Mouse (Mus musculus) kidney, adult 18-20 months (tissue): ENCODE measurements around the gene Adipoq.
"Not testable (repeated sequence)": the region's sequence is repeated elsewhere in the genome, so short reads cannot be mapped to it uniquely, and the experiment has no call there.

Source experiments
- DNase-seq: peaks from one replicate; pipeline ENCODE4 v3.0.0; 2021

Gene Adipoq

DNA sequence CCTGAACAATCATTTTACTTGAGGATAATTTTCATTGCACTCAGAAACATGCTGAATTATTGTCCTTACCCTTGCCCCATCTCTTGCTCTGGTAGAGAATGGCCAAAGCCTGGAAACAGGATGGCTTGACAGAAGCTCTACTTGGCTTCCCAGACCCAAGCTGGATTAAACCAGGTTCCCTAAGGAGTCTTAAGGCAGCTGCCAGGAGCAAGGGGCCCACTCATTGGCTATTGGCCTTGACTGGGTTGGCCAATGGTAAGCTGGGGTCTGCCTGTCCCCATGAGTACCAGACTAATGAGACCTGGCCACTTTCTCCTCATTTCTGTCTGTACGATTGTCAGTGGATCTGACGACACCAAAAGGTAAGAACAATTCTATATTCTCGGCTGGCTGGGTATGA, at the start of gene Adipoq:
Gene Adipoq (plus strand): TSS at position 257 of the 400 bp plus-strand sequence.
- no peak for DNase-seq

DNA sequence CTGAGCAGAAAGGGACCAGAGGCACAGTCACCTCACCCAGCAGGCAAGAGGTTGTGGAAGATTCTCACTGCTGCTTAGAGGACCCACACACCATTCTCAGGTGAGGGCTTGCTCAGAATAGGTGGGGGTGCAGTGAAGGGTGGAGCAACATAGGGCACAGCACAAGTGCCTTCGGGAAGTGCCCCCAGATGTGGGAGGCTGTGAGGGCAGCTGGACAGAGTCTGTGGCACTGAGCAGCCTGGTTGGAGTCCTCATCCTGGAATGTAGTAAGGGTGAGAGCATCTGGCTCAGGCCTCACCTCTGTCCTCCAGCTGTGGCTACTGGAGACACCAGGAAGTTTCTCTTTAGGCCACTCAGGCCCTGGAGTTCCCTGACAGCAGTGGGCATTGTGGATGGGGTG, 49.5 kb upstream of the Adipoq start:
- DNase-seq, result not testable (repeated sequence)

DNA sequence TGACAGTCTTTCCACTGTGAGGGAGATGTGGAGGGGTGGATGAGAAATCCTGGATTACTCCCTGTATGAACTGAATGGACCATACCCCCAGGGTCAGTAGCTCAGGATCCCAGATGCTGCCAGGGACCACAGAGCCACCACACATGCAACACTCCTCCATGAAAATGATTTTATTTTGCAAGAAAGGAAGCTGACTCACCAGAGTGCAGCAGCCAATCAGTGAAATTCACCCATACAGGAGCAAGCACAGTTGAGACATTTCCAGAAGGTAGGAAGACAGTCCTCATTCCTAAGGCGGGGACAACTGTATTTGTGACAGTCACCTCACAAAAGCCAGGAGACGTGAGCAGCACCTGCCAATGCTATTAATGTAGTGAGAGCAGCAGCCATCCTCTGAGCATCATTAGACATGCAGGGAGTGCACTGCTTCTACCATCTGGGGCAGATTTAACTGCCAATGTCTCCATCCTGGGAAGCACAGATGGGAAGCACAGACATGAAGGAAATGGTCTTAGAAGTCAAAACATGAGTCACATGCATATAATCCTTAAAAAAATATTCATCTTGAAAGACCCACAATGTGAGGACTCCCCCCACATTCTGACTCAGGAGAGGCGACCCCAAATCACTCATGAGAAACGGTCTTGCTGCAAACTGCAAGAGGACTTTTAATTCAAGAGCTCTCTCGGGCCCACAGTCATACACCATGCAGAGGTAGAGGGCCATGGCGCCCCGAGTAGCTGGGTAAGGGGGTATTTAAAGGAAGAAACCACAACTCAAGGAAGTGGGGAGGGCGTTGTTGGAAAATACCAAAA, 48.8 kb upstream of the Adipoq start:
- not testable (repeated sequence) for DNase-seq

DNA sequence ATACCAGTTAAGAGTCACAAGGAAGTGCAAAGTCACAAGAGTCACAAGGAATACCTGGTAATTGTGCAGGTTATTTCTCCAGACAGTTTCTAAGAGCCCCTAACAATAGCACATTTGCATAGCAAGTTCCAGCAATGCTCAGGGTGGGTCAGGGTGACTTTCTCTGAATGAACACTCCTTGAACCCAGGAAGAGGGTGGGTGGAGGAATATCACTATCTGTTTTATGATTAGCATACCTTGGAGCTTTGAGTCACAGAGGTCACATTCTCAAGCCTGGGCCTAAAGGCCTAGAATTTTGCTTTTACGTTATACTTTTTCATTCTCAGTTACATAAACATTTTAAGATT, 48.3 kb upstream of the Adipoq start:
- DNase-seq, result not testable (repeated sequence)

- DNase-seq, result no peak
Observed at GRCm38 (mm10) chr16:23099632-23100031, 46.7 kb upstream of the Adipoq start.

DNA sequence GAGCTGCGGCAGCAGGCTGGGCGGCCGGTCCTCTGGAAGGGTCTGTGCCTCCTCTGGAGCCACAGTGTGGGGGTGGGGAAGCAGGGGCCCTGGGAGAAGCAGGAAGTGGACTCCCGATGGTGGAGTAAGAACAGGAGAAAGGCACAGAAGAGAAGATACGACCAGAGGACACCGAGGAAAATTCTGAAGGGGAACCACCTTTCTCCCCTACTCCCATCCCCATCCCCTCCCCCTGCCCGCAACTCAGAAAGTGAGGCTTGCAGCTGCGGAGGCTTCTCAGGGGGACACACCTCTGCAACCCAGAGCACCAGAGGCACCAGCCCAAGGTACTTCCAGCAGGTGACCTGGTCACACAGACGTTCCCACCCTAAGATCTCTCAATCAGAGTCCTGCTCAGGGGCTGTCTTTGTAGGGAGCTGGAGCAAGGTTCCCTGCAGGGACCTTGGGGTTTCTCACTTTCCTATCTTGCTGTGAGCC, 46.2 kb upstream of the Adipoq start:
- DNase-seq, result no peak

DNA sequence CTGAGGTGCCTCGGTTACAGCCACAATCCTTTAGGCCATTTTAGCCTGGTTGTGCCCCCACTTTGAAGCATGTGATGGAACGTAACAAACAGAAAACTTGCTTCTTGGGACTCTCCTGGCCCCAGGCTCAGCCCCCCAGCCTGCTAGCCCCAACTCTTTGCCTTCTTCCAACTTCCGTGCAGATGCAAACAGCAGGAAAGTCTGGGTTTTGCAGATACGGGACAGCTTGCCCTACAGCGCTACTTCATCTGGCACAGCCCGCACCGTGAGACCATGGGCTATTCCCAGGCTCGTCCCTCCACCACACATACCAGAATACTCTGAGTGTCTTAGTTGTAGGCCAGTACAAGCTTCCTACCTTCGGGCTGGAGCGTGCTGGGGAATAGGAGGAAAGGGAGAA, 45.7 kb upstream of the Adipoq start:
- DNase-seq, result no peak

- DNase-seq, result no peak
Observed at GRCm38 (mm10) chr16:23102340-23103037, 43.8 kb upstream of the Adipoq start.

GRCm38 (mm10) chr16:23103038-23103745, 43.1 kb upstream of the Adipoq start:
- peak; percentile 41 for DNase-seq

DNA sequence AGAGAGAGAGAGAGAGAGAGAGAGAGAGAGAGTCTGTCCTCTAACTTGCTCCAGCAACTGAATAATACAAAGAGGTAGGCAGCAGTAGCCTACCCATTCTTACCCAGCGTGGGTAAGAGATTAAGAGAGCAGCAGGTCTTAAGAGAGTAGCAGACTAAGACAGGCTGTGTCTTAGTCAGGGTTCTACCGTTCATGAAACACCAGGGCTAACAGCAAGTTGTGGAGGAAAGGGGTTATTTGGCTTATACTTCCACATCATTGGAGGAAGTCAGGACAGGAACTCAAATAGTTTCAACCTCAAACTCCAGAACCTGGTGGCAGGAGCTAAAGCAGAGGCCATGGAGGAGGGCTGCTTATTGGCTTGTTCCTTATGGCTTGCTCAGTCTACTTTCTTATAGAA, 42.5 kb upstream of the Adipoq start:
- no peak for DNase-seq

DNA sequence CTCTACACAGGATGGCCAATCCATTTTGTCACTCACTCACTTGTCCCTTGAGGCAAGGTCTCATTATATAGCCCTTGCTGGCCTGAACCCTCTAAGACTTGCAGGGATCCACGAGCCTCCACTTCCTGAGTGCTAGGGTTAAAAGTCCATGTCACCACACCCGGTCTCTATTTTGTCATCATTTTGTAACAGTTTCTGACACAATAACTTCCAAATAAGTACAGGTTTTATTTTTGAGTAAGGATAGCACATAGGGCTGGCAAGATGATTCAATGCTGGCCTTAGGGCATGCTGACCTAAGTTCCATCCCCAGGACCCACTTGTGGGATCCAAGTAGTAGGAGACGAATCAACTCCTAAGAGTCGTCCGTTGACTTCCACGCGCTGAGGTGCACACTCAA, 40.2 kb upstream of the Adipoq start:
- DNase-seq, result no peak

GRCm38 (mm10) chr16:23107231-23107942, 38.9 kb upstream of the Adipoq start, which contains the start of gene Eif4a2:
TSS of gene Eif4a2 (plus strand) at chr16:23107444.
- DNase-seq, result peak; percentile 94

DNA sequence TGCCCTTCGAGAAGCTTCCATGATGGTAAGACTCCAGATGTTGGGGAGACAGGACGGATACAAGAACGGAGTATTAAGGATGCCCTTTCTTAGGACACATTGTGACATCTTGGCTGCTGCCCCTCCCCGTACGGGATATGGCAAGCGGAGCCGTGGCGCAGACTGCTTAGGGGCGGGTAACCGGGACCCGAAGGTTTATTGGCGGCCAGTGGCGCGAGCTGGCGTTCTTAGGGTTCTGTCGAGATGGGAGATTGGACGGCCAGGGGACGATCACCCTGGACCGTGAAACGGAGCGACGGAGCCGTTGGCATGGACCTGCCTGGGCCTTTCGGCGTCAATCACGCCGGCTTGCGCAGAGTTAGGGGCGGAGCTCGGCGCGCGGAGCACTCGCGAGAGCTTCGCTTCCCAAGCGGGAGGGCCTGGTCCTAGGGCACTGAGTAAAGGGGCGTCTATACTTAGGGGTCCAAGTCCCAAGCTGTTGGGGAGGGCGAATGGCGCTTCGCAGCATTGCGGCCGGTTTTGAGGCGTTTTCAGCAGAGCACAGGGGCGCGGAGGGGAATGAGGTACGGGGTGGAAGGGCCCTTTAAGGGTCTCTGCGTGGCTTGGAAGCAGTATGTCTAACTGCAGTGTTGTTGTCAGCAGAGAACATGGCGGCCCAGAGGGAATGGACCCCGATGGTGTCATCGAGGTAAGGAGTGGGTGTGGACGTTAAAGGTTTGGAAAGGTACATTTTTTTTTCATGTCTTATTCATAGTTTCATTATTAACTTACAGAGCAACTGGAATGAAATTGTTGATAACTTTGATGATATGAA, 38.2 kb upstream of the Adipoq start:
- DNase-seq, result peak; percentile 86

- no peak for DNase-seq
Observed at GRCm38 (mm10) chr16:23108943-23109342, 37.4 kb upstream of the Adipoq start.

DNA sequence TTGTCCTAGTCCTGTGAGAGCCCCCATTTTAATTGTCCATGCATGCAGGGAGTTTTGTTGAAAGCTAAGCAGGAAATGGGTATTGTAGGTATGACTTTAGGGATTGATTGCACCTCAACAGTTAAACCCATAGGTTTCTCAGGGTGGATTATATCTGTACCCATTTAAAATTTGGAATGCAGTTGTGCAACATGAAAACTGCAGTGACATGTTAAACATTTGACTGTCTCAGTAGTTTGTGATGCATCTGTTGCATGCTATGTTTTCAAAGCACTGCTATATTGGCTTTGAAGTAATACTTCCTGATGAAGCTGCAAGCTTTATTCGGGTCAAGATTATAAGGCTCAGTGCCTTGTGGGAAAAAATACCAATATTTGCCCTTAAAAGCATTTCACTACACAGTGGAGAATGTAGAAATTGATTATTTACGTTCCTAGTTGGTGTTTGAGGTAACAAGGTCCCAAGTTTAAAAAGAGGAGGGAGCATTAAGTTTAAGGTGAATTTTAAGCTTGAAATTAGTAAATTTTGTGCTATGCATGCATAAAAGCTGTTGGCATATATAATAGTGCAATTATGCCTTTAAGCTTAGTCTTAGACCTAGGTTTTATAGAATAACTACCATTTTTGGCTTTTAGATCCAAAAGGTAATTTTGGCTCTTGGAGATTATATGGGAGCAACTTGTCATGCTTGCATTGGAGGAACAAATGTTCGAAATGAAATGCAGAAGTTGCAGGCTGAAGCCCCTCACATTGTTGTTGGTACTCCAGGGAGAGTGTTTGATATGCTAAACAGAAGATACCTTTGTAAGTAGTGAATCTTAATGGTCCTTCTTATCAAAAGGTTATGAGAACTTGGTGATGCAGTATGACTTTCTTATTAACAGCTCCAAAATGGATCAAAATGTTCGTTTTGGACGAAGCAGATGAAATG, 36.7 kb upstream of the Adipoq start:
- DNase-seq, result no peak

GRCm38 (mm10) chr16:23112348-23112747, 34.0 kb upstream of the Adipoq start:
- DNase-seq, result no peak

- DNase-seq, result no peak
Observed at GRCm38 (mm10) chr16:23112861-23113435, 33.4 kb upstream of the Adipoq start.

DNA sequence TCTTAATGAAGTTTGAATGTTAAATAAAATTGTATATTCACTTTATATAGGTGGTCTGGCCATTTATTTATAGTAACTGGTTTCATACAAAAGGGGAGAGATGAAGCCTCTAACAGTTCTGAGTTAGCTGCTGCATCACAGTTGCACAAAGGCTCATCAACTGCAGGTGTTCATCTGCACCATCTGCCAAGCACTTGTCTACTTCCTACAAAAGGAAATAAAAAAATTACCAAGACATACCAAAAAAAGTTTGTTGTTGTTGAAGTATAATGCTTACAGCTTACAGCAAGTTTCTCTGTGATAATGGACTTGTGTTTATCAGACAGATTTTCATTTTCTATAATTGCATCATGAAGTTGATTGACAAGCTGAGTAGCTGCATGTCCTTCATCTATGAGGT, 32.4 kb upstream of the Adipoq start:
- DNase-seq, result no peak

GRCm38 (mm10) chr16:23114339-23115171, 31.8 kb upstream of the Adipoq start:
- DNase-seq, result no peak
